Mouse (Mus musculus) gastrocnemius, adult 8-10 months (tissue): Measurements from ENCODE around the gene Wdr49. TPM values are rescaled to one million over a fixed set of nuclear protein-coding genes. Genes with fewer than 3 reads are reported as not detected.

Experiments used
- DNase-seq, 2 experiments: peaks; one replicate each; pipeline ENCODE4 v3.0.0; 2022; ENCODE audit warnings: low spot score in 2 of 2
- total RNA-seq, 4 experiments: library from RNA; stranded (reverse); gene quantifications; 2 replicates each; pipeline ENCODE4 v1.2.4; 2022

Gene Wdr49
- not detected for total RNA-seq

GRCm38 (mm10) chr3:75482056-75482455 lies at the start of gene Wdr49:
Gene Wdr49 (minus strand): TSS chr3:75482156.
- no peak for DNase-seq

GRCm38 (mm10) chr3:75531074-75531473 lies 49.1 kb upstream of the Wdr49 start:
- DNase-seq = no peak

GRCm38 (mm10) chr3:75522527-75522926 lies 40.6 kb upstream of the Wdr49 start:
- no peak for DNase-seq

GRCm38 (mm10) chr3:75521314-75521713 lies 39.4 kb upstream of the Wdr49 start:
- DNase-seq = no peak

- peak in 1 of 2 experiments; percentile 8 for DNase-seq
Observed at GRCm38 (mm10) chr3:75517631-75518250, 35.8 kb upstream of the Wdr49 start.

GRCm38 (mm10) chr3:75498961-75499960 lies 17.3 kb upstream of the Wdr49 start:
- no peak for DNase-seq

- DNase-seq = no peak
Observed at GRCm38 (mm10) chr3:75492913-75493312, 11.0 kb upstream of the Wdr49 start.

- no peak for DNase-seq
Observed at GRCm38 (mm10) chr3:75475106-75475505, 6.8 kb downstream of the Wdr49 start.

GRCm38 (mm10) chr3:75474657-75475056 lies 7.3 kb downstream of the Wdr49 start:
- no peak for DNase-seq

GRCm38 (mm10) chr3:75468154-75468553 lies 13.8 kb downstream of the Wdr49 start:
- no peak for DNase-seq

- no peak for DNase-seq
Observed at GRCm38 (mm10) chr3:75430564-75431181, 51.3 kb downstream of the Wdr49 start.

GRCm38 (mm10) chr3:75395918-75396317 lies 86.0 kb downstream of the Wdr49 start:
- no peak for DNase-seq

- DNase-seq = no peak
Observed at GRCm38 (mm10) chr3:75395121-75395895, 86.6 kb downstream of the Wdr49 start.

GRCm38 (mm10) chr3:75394487-75394886 lies 87.5 kb downstream of the Wdr49 start:
- DNase-seq = no peak

- no peak for DNase-seq
Observed at GRCm38 (mm10) chr3:75381776-75382175, 100.2 kb downstream of the Wdr49 start.

GRCm38 (mm10) chr3:75353972-75354371 lies 128.0 kb downstream of the Wdr49 start:
- no peak for DNase-seq

- DNase-seq = no peak
Observed at GRCm38 (mm10) chr3:75337196-75337595, 144.8 kb downstream of the Wdr49 start.

- DNase-seq = no peak
Observed at GRCm38 (mm10) chr3:75320999-75321398, 161.0 kb downstream of the Wdr49 start.

- no peak for DNase-seq
Observed at GRCm38 (mm10) chr3:75308861-75309260, 173.1 kb downstream of the Wdr49 start.

- DNase-seq = no peak
Observed at GRCm38 (mm10) chr3:75308228-75308627, 173.7 kb downstream of the Wdr49 start.

- DNase-seq = no peak
Observed at GRCm38 (mm10) chr3:75305584-75305983, 176.4 kb downstream of the Wdr49 start.
